Mouse (Mus musculus) cerebellum, postnatal 4 days (tissue): ENCODE measurements around the gene Msx1.

Source experiments
- DNase-seq, 2 experiments: peaks; one replicate each; pipeline ENCODE4 v3.0.0; 2022; ENCODE audit warnings: low spot score in 2 of 2, mixed read lengths in 1 of 2

Gene Msx1

GRCm38 (mm10) chr5:37797251-37797650 lies 27.1 kb downstream of the Msx1 start:
- no peak for DNase-seq

GRCm38 (mm10) chr5:37796751-37797150 lies 27.6 kb downstream of the Msx1 start:
- DNase-seq: no peak

- no peak for DNase-seq
Observed at GRCm38 (mm10) chr5:37795691-37796090, 28.7 kb downstream of the Msx1 start.

DNA sequence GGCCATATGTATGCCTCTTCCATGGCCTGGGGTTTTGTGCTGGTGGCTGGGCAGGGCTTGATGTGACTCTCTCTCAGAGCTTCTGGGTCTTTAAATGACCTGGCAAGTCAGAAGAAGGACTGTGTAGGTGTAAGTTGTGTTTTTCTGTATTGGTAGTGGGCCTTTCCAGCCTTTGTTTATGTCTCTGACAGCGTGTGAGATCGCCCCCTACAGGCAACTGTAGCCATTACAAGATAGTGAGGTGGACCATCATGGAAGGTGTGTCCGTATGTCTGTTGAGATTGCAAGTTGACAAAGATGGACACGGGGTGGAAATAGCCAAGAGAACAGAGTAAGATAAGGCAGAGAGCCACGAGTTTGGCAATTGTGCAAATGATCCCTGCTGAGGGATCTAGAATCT lies 32.2 kb downstream of the Msx1 start:
- no peak for DNase-seq

GRCm38 (mm10) chr5:37784847-37785391 lies 39.5 kb downstream of the Msx1 start:
- no peak for DNase-seq

DNA sequence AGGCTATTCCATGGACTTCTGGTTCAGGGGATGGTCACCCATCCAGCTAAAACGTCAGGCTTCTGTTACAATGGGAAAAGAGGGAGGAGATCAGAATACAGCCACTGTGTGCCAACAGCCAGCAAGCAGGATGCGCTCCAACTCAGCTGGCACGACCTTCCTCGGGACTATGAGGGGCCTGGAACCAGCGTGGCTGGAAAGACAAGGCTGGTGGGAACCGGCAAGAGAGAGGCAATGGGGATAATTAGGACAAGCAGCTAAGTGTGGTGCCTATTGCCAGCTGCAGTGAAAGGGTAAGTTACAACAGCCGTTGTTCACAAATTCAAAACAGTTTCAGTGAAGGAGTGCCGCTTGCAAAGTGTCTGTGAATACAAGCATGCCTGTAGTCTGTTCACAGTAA lies 41.1 kb downstream of the Msx1 start:
- DNase-seq: no peak

- no peak for DNase-seq
Observed at GRCm38 (mm10) chr5:37775681-37776080, 48.7 kb downstream of the Msx1 start.

DNA sequence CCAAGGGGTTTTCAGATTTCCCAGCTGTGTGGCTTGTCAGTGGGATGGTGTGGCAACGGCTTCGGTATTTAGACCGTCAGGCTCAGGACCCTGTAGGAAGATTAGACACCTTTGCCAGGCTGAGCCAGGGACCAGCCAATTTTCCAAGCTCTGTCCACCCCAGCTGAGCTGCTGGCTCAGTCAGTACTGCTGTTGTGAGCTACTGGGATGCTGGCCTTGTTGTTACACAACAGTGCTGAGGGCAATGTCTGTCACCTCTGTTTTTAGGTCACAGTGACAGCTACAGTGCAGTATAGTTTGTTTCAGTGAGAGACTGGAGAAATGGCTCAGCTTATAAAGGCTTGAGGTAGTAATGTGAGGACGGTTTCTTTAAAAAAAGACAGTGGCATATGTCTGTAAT lies 50.4 kb downstream of the Msx1 start:
- no peak for DNase-seq

- no peak for DNase-seq
Observed at GRCm38 (mm10) chr5:37770870-37771269, 53.5 kb downstream of the Msx1 start.
